Mouse (Mus musculus) c-Kit-positive CD71-positive TER-119-negative erythroid progenitor cells, embryonic 14.5 days (primary cell): ENCODE data around the gene Samd4.

Experiments used
- DNase-seq: peaks from one replicate; pipeline ENCODE4 v3.0.0-alpha.2; 2013; ENCODE audit warnings: low read depth

Samd4 gene

DNA sequence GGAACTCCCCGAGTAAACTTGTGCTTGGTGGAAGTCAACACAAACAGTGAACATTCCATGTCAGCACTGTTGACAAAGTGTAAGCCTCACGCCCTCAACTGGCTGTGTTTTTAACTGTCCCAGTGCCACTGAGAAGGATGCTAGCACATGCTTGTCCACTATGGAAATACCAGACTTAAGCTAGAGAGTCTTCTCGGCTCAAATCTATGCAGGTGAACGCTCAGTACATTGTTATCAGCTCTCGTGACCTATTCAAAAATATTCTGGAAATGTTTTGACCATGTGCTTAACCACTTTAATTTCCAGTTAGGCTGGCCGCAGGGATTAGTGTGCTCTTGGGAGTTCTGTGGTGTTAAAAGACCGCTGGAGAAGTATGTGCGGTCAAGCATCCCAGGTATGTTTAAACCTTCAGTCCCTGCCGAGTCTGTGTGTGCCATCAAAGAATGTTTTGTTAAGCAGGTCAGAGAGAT is 73.0 kb downstream of the Samd4 start:
- no peak for DNase-seq

DNA sequence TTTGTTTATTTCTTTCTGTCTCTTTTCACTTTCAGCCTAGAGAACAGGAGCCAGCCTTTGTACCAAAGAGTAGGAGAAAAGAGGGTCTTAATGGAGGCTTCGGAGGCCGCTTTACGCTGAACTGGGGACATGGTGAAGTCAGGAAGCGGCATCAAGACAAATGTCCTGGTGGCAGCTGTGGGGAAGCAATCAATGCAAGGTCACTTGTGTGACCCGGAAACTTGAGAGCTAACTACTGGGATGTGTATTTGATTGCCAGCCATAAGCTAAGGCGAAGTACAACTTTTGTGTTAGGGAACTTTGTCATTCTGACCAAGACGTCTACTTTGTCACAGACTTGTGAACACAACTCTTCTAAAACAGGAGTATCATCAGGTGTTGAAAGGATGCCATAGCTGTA is 73.5 kb downstream of the Samd4 start:
- DNase-seq, result no peak

DNA sequence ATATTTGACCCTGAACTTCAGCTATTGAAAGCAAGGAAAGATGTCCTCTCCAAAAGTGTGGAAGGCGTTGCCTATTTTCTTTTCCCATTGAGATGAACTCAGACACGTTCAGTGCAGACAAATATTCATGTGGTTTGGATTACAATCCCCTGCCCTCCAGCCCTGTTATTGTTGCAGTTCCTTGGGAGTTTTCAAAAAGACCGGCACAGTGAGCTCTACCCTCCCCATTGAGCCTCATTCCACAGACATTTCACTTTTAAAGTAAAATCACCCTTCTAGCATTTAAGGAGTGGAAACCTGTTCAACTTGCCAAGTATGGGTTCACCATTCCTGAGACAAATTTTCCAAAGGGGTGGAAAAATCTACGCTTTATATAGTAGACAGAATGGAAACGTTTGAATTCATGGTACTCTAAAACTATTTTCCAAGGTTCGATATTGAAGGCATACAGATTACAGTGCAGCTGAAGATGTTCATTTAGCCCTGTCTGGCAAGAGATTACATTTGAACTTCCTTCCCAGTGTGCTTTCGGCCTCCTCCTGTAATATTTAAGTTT is 76.6 kb downstream of the Samd4 start:
- DNase-seq, result no peak

DNA sequence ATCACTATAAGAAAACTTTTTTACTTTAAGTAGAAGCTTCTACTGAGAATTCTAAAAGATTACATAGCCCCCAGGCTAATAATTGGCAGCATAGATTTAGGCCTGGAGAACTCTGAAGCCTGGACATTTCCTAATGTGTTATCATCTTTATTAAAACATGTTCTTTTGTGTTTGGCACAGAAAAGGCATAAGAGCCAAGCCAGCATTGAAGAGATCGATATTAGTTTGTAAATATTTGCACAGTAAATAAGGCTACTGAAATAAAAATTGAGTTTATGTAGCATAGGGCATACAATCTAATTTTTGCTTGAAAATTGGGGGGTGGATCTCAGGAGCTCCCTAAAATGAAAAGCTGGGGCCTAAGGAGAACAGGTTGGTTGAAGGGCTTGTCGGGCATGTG is 77.2 kb downstream of the Samd4 start:
- no peak for DNase-seq

DNA sequence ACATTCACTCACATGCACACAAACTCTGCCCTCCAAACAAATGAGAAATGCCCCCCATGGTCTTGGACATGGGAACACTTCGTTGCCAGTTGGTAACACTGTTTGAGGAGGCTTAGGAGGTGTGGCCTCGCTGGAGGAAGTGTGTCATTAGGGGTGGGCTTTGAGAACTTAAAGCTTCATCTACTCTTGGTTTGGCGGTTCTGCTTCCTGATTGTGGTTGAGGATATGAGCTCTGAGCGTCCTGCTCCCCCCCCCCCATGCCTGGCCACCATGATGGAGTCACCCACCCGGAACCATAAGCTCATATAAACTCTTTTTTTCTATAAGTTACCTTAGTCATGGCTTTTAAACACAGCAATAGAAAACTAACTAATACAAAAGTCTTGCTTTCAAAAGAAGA is 80.2 kb downstream of the Samd4 start:
- DNase-seq, result no peak

DNA sequence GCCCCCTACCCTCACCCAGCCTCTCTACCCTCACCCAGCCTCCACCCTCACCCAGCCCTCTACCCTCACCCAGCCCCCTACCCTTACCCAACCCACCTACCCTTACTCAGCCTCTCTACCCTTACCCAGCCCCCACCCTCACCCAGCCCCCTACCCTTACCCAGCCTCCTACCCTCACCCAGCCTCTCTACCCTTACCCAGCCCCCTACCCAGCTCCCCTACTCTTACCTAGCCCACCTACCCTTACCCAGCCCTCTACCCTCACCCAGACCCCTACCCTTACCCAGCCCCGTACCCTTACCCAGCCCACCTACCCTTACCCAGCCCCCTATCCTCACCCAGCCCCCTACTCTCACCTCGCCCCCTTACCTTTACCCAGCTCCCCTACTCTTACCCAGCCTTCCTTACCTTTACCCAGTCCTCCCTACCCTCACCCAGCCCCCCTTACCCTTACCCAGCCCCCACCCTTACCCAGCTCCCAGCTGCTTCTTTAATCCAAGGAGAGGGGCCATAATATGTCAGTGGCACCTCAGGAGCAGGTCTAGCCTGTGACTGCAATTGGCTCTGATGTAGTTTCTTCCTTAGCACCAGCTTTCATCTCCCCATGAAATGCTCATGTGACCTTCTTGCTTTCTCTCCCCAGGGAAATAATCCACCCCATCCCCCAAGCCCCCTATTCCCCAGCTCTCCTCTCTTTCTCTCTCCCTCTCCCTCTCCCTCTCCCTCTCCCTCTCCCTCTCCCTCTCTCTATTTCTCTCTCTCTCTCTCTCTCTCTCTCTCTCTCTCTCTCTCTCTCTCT is 81.6 kb downstream of the Samd4 start:
- no peak for DNase-seq

DNA sequence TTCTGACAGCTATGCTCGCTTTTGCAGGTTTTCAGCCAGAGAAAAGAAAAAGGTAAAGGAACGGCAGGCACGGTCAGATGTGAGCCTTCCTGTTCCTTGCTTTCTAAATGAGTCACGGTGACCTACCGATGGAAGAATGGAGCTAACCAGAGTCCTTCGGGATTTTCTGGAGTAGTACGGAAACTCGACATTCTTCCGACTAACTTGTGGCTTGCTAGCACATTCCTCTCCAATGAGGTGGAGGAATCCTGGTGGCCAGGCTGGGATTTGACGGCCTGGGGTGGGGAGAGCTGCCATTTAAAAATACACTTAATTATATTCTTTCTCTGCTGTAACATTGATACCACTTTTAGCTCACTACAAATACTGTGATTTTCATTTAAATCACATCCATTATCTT is 83.6 kb downstream of the Samd4 start:
- DNase-seq, result no peak

DNA sequence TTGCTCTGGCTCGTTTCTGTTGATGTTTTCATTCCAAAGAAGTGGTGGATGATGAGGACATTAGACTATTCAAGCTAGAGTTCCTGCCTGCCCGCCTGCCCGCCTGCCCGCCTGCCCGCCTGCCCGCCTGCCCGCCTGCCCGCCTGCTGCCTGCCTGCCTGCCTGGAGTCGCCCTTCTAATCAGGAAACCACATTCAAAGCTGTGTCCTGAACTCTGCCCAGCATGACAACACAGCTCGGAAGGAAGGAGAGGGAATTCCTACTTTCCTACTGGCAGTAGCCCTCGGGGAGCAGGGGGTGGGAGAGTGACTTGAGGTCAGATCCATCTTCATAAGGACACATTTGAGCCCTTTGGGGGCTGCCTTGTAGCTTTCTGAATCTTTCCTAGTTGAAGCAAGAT is 85.4 kb downstream of the Samd4 start:
- no peak for DNase-seq

DNA sequence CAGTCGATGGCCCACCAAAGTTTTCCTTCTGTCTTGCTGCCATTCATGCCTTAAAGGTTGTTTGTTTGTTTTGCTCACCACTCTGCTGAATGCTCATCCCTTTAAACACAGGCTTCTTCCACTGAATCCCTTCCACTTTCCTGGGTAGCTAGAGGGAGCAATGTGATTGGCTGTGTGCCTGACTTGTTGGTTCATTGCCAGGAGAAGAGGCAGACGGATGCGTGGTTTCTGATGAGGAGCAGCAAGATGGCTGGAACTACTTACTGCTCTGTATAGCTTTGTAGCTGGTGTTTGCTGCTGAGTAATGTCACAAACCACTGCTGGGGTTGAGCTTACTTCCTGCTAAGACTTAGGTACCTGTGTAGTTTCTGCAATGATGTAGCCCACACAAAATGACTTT is 88.0 kb downstream of the Samd4 start:
- DNase-seq, result no peak

DNA sequence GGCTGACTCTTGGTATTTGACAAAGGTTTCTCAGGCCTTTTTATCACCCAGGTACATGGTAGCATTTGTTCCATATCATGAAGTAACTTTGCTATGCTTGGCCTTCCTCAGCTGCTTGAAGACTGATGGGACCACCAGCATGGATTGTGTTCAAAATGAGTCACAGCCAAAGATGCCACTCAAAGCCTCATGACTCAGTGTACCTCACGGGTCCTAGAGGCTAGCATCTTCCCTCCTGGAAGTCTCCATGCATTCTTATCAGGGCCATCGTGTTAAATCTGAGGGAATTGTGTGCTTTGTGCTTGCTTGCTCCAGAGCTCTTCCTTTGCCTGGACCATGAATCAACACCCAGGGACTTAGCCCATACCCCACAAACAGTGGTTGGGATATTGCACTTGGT is 89.1 kb downstream of the Samd4 start:
- DNase-seq, result no peak

DNA sequence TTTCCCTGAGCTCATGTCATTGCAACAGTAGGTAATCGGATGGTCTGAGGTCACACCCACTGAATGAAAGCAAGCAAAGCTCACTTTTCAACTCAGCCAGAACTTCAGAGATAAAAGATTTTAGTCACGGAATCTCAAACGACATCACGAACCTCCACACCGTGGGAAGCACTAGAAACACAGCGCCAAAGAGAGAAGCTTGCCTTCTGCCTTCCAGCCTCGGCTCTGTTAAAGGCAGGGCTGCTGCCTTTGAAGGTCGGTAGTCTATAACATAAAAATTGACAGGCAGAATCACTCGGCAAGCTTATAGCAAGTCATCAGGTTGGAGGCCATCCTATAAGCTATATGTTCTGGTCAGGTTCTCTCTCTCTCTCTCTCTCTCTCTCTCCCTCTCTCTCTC is 92.2 kb downstream of the Samd4 start:
- DNase-seq, result no peak

DNA sequence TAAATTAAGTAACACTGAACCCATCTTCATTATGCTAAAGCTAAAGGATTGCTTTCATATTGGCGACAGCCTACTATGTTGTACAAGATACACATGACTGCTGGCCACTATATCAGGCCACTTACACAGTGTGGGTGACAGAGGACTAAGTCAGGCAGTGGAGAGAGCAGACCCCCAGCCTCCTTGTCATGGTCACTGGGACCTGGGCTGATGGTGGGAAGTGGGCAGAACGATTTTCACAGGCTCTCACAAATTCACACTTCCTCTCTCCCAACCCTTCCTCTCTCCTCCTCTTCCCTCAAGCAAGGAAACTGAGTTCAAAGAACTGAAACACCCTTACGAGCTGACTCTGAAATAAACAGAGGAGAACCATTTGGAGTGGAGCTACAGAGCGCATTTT is 93.3 kb downstream of the Samd4 start:
- DNase-seq, result no peak

DNA sequence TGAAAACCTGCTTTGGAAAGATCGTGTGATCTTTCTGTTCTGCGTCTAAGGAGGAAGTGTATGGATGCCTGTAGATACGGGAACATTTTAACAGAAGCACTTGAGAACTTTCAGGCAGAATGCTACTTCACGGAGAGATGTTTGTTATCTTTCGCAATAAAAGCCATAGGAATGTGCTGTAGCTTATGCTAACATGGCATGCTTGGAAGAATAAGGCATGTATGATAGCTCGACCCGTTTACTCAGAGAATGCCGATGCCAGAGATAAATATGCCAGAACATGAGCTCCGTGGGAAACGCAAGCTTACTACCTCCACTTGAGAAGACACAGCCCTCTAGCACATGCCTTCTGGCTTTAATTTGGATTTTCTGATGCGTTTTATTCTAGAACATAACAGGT is 94.1 kb downstream of the Samd4 start:
- no peak for DNase-seq

DNA sequence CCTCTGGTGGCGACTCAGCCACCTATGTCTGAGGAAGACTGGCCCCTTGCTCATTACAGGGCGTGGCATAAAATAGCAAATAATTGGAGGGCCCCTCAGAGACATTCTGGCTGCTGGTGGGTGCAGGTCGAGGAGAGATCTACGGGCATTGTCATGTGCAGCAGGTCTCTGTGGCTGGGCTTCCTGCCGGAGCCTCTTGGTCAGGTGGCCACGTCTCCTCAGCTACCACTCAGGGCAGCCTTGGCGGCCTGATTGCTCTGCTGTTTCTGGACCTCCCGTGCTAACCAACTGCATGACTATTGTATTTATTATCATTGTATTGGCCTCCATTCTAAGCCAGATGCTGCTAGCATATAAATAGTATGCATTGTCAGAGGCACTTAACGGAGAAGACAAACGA is 95.0 kb downstream of the Samd4 start:
- no peak for DNase-seq

DNA sequence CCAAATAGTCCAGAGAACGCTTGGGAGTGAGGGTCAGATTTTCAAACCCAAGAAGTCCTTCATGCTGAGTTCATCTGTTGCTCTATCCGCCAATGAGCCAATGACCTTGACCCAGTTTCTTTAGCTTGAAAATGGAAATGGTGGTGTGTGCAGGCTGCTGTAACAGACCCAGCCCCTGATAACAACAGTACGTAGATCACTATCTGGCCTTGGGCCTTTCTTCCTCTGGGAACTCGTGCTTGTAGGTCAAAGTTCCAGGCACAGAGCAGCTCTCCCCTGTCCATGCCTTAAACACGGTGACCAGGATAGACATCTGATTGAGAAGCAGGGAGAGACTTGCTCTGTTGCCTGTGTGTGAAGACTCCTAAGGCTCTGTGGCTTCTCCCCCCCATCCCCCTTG is 96.5 kb downstream of the Samd4 start:
- DNase-seq, result no peak

DNA sequence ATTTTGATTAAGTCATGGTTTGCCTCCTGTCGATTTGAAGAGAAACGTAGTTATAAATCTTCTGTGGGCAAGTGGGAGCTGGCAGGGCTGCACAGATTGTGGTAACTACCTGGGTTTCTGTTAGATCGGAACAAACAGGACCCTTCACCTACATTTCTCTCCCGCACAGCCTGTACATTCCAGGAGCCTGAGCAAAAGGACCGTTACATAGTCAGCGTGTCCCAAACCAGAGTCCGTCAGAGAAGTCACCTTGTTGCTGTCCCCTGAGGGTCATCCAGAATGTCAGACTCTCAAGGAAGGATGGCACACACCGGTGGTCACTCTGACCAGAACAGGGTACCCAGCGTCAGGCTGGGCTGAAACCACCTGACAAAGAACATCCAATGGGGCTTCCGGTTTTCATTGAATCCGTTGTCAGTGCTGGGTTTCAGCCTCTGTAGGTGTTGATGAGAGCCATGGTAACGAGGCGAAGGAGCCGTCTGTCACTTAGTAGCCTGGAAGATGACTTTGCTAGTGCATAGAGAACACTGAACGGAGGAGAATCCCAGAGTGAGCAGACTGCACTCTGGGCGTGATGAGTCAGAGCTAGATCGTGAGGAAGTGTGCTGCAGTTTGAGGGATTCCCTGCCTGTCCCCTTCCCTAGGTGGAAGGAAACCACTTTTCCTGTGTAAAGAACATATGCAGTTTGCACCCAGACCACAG is 98.2 kb downstream of the Samd4 start:
- no peak for DNase-seq

DNA sequence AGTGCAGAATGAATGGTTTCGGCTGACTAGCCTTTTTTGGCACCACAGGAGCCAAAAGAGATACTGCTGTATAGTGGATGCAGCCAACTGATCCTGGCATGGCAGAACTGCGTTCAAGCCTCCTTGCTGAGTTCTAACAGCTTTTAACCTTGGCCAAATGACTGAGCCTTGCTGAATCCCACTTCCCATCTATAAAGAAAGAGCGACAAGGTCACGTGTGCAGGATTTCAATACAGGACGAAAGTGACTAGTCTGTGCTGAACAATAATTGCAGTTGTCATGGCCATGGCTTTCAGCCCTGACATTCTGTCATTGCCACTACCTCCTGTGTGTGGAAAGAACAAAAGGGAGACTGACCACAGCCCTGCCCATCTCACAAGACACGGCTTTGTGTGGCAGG is 99.5 kb downstream of the Samd4 start:
- no peak for DNase-seq

DNA sequence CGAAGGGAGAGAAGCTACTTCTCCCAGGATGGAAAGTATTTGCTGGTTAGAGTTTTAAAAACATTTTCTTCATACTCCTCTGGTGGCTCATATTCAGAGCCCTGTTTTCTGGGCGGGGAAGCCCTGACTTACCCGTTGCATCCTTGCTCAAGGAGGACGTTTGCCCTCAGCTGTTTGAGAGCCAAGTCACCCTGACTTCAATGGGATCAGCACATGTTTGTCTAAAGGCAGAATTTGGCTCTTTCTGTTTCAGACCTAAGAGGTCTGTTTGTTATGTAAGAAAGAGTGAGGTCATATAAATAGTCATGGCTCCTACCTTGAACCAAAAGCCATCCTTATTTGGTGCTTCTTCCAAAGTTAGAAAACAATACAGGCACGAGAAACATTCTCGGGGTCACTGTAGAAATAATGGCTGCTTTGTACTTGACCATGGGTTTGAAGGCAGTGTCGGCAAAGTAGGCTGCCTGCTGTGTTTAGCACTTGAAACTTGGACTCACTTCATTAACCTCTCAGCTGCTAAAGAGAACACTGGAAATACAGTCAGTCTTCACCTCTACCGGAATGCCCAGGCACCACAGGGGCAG is 102.0 kb downstream of the Samd4 start:
- no peak for DNase-seq

DNA sequence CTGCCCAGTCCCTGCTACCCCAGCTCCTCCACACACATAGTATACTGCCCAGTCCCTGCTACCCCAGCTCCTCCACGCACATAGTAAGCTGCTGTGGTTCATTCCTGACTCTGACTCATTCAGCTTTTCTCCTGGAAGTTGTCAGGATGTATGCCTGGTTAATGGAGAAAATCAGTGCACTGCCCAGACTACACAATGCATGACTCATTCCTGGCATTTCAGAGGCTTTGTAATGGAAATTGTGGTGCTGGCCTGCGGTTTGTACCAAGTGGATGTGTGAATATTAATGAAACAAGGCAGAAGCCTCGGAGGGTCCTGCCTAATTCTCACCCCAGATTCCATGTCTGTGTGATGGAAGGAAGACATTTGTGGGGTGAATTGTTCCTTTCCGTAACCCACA is 107.0 kb downstream of the Samd4 start:
- DNase-seq, result no peak

DNA sequence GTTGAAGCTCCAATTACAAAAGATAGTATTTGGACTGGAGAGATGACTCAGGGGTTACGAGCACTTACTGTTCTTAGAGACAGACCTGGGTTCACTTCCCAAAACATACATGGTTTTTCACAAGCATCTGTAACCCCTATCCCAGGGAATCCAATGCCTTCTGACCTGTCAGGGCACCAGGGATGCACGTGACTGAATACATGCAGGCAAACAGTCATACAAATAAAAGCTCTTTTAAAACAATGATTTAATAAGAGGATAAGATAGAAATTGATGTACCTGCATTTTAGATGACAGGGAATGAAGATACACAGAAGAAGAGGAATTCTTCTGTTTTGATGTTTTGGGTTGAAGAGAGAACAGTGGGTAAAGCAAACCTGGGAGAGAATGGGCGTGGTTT is 107.8 kb downstream of the Samd4 start:
- DNase-seq, result no peak

DNA sequence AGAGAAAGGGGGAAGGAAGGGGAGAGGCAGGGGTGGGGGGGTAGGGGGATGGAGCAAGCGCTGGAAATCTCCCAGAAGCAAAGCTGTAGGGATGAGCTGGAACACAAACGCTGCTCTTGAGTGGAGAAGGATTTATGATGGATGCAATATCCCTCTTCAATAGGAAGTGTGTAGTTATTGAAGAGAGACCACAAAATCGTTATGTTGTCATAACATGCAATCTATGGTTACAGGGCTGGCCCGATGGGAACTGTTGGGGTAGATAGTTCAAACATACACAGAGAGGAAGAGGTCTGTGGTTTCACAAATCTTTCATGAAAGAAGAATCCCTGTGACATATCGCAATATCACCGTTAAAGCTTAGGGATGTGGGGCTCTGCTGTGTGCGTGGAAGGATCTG is 112.0 kb downstream of the Samd4 start:
- DNase-seq, result no peak

DNA sequence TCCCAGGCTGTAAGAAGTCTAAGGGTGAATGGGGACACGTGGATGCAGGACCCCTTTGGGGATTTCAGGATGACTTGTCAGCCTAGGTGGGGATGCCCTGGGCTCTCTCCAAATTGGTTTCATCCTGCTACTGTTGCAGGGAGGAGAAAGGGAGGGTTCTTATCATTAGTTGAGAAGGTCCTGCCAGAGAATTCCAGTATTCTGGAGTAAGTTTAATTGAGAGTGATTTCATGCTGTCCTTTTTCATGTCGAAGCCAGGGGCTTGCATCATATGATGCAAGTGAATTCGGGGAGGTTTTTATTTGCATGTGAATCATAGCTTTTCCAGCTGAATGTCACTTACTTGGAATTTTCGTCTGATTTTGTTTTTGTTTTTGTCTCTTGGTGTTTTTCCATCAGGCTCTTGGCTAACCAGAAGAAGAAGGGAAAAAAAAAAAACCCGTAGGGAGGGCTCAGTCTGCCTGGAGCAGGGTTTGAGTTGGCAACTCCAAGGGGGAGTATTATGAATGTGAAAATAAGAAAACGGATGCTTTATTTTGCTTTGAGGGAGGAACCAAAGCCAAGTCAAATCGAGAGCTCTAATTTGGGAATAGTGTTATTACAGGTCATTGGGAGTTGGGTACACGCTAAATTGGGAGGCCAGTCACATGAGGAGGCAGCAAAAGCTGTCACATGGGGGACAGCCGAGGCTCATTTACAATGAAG is 116.8 kb downstream of the Samd4 start:
- DNase-seq, result no peak
